Mouse (Mus musculus) mammary gland, adult 2 months (tissue): ENCODE results near the gene Hpse. TPM values are rescaled to one million over a fixed set of nuclear protein-coding genes. Genes with fewer than 3 reads are reported as not detected.

Source experiments
- polyA plus RNA-seq: library from polyadenylated mRNA; depleted of rRNA; stranded (reverse); fragments of >200 nt; gene quantifications from 2 replicates; pipeline ENCODE4 v1.2.3, GENCODE M21; 2012; ENCODE audit warnings: low replicate concordance; rRNA removed

Gene Hpse
- polyA plus RNA-seq, result 7.7 and 15.9 TPM in 2 replicates

GRCm38 (mm10) chr5:100719235-100720088 lies at the start of gene Hpse:
Gene Hpse, minus strand, starts transcription at chr5:100719716.

GRCm38 (mm10) chr5:100674711-100675376 lies 44.7 kb downstream of the Hpse start, which contains the start of gene Coq2:
Gene Coq2, minus strand, starts transcription at chr5:100675140.

Other genes starting within 250 kb of the Hpse start
- 4.2 and 6.4 TPM in 2 replicates for gene Lin54, start 219.1 kb downstream of the Hpse start, polyA plus RNA-seq
- 12.4 and 33.7 TPM in 2 replicates for gene Cops4, start 201.4 kb downstream of the Hpse start, polyA plus RNA-seq
- 90.9 and 142 TPM in 2 replicates for gene Plac8, start 147.5 kb downstream of the Hpse start, polyA plus RNA-seq
- gene Coq2, start 44.6 kb downstream of the Hpse start, polyA plus RNA-seq, result 82.8 and 213 TPM in 2 replicates
- 4.8 and 7.8 TPM in 2 replicates for gene Helq, start 78.9 kb upstream of the Hpse start, polyA plus RNA-seq
- 10.8 and 10.9 TPM in 2 replicates for gene Mrps18c, start 78.9 kb upstream of the Hpse start, polyA plus RNA-seq
- 3.1 and 5.3 TPM in 2 replicates for gene Abraxas1, start 101.2 kb upstream of the Hpse start, polyA plus RNA-seq
- gene Gpat3, start 126.0 kb upstream of the Hpse start, polyA plus RNA-seq, result 16.8 and 22.9 TPM in 2 replicates